Mouse (Mus musculus) ovary, postnatal 10 days (tissue): ENCODE measurements at regions not wholly inside any gene's neighbourhood (a gene's known extent, or its start where the extent isn't known, plus 50 kb on each side); places are given as distances from the start of the nearest gene placed in this dataset.

Experiments
- DNase-seq: peaks from one replicate; pipeline ENCODE4 v3.0.0; 2022; ENCODE audit warnings: low spot score

DNA sequence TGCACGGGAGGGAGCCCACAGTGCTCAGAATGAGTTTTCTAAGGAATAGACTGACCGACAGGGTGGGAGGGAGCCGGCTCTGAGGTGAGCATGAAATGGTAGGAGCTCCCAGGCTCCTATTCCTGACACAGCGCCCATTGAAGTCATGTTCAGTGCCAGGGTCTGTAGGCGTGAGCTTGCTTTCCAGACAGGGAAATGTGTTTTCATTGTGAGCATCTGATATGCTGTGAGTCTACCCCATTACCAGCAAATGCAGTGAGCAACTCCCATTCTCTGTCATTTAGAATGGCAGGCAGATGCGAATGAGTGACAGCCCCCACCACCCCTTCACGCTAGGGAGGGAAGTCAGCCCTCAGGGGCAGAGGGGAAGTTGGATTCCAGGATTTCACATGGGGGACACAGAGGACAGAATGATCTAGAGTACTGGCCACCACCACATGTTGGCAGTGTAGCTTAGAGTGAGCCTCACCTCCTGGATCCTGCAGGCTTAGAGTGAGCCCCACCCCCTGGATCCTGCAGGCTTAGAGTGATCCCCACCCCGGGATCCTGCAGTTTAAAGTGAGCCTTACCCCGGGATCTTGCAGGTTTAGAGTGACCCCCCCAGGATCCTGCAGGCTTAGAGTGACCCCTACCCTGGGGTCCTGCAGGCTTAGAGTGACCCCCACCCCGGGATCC is 283.2 kb upstream of the Eef2kmt start:
- DNase-seq = no peak

DNA sequence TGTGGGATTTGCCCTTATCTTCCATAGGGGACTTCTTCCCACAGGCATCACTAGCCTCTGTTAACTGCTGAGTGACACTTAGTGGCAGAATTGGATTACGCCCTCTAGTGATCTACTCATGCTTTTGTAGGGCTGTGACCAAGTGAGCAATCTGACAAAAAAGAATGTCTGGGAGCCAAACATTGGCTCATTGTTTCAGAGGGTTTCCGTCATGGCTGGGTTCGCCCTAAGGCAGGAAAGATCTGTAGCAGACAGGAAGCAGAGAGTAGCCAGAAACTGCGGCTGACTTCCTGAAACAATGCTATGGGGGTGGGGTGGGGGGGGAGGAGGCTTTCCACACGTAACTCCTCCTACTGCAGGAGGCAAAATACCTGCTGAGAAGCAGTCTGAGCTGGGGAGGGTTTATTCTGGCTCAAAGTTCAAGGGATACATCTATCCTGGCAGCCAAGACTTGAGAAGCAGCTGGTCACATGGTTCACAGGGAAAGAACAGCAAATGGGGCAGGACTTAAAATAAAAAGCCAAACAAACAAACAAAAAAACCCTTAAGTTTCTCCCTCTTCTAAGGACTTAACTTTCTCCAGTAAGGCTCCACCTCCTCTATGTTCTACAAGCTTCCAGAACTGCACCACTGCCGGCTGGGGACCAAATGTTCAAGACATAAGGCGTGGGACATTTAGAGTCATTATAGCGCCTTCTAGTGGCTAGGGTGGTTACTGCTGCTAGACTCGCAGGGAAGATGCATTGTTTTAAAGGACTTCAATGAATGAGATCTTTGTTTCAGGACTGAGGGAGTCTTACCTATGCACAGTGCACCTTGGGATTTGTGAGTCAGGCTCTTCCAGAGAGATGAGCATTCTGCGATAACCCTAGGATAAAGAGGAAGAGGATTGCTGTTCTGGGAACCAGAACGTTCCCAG is 281.8 kb upstream of the Eef2kmt start:
- no peak for DNase-seq

DNA sequence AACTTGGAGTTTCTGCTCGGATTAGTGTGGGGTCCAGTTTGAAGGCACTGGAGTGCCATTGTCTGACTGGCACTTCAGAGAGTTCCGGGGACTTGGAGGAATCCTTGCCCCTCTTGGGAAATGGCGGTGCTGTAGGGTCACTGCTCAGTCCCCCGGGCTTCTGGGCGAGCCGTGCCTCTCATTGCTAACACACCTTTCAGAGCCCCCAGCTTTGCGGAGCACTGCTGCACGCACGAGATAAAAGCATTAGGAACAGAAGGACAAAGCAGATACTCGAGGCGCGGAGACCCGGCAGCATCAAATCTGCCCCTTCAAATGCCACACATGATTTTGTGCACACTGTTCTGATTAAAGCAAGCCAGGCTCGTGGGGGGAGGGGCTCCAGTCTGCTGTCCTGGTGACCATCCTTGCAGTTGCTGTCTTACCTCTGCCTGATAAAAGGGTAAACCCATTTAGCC is 280.8 kb upstream of the Eef2kmt start:
- no peak for DNase-seq

DNA sequence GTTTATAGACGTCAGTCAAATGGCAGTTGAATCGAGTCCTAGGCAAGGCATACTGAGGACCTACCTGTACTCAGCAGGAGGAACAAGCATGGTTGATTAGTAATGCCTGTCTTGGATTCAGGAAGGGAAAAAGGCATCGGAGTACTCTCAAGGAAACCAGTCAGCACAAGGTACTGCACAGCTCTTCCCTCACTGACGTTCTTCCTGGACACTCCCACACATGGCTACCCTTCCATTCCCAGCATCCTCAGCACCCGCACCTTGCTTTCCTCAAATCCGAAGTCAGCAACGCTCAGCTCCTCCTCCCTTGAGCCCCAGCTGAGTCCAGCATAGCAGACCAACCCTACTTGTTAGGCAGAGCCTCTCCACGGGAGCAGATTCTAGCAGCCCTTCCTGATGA is 279.6 kb upstream of the Eef2kmt start:
- no peak for DNase-seq

DNA sequence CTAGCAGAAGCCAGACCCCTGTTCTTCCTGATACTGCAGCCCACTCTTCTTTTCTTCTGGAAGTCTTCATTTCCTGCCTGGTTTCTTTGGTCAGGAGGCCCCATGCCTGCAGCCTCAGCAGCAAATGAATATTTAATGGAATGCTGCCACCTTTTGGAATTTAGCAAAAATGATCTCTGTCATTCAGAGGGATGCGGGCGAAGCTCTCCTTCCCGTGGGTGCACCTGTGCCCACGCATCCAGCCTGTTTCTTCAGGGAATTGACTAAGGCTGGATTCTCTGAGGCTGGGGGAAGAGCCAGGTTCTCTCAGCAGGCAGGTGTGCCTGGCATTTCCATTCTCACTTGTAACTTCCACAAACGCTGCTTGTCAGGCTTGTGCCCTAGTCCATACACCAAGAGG is 279.1 kb upstream of the Eef2kmt start:
- DNase-seq = no peak

DNA sequence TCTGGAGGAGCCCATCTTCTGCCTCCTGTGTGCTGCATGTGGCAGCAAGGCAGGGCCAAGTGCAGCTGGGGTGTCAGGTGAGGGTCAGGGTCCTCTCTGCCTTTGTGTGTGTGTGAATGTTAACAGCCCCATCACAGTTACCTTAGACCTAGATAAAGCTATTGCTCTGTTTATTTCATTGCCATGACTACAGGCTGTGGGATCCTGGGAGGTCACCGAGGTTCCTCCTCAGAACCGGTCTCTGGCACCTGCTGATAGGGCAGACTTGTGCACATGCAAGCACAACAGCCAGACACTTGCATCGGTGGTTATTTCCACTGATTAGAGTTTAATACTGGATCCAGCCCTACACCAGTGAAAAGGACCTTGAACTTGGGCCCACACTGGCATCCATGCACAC is 278.6 kb upstream of the Eef2kmt start:
- DNase-seq = no peak

DNA sequence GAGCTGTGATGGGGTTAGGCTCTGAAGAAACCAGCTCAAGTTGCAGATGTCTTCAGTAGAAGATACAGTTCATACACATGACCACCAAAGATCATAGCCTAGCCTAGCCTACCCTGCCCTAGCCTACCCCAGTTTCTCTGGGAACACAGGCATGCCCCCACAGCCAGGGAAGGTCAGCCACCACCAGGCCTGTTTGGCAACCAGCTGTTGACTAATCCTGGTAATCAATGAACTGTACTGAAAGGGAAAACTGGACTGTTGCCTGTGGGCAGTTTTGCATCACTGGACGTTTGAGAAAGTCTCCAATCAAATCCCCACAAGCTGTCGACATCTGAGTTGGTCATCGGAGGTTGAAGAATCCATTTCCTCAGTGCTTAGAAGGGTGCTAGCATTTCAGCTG is 276.5 kb upstream of the Eef2kmt start:
- DNase-seq = no peak

DNA sequence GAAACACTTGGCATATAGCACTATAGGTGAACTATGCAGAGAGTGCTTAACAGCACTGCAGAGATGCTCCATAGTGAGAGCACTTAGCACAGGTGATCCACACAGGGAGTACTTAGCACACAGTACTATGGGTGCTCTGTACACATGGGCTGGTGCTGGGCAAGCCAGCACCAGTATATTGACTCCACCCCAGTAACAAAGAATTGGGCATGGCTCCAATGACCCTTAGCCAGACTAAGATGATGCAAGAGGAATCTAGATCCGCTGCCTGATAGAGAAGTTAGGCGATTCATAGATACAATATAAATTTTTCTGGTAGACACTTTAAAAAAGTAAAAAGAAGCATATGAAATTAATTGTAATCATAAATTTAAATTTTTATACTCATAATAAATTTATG is 274.0 kb upstream of the Eef2kmt start:
- no peak for DNase-seq

DNA sequence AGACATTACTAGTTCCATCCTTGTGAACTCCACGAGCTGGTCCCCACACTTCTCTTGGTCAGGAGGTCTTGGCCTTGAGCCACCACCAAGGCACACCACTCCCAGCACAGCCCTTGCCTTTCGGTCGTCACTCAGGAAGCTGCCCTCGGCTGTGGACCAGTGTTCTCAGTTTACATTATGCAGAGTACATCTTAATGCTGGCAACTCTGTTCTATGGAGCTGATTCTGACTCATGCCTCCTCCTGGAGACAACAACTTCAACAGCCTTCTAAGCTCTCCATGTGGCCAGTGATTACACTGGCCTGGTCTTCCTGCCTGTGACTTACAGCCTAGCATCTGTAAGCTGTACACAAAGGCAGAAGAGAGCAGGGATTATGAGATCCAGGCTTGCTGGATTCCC is 272.2 kb upstream of the Eef2kmt start:
- no peak for DNase-seq

DNA sequence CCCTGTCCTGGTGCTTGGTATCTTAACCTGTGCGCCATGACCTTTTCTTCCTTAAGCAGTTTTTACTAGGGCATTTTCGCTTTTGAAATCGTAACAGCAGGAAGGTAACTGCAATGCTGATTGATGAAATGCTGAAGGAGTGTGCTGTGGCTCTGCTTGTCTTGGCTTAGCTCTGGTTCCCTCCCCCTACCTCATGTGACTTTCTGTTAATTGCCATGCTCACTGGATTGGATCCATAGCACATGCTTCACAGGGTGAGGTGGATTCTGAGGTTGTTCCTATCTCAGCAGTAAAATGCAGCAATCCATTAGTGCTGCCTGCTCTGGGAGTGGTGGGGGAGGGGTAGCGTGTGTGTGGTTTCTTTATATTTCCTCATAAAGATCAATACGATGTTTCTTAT is 268.6 kb upstream of the Eef2kmt start:
- DNase-seq = no peak

DNA sequence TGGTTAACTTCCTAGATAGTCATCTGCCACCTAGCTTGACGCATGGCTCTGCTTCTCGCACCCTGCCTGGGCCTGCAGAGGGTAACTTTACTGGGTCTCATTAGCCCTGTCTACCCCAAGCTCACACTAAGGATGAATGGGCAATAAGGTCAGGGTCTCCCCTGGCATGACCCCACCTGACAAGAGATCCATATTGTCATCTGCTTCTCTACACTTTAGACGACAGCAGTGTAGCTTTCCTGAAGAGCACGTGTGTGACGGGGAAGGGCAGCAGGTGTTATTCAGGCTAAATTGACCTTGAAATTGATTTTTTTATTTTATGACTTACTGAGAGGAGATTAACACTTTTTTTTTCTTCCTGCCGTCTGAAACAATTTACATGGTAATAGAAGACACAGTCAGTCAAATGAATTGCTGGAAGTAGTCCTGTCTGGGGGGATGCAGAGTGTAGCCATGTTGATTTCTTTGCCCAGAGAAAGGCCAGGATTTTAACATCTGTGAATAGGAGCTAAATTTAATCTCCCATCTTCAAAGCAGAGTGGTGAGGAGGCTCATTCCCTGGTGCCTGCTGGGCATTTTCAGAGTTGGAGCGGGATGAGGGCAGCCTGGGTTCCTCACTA is 267.7 kb upstream of the Eef2kmt start:
- no peak for DNase-seq

DNA sequence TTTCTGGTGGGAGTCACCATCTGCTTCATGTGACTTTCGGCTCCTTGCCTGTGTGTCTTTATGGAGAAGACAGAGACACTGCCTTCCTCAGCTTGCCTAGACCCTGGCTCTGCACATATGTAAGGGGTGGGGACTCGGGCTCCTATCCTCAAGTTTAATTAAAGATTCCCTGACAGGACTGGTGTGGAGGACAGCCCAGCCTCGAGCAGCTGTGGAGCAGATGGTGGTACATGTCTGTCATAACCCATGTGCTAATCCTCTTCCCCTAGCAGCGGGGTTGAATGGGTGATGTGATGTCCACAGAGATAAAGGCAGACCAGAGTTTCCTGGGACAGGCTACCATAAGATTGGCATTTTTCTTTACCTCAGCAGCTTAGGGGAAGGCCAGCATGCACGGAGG is 262.0 kb upstream of the Eef2kmt start:
- DNase-seq = no peak

DNA sequence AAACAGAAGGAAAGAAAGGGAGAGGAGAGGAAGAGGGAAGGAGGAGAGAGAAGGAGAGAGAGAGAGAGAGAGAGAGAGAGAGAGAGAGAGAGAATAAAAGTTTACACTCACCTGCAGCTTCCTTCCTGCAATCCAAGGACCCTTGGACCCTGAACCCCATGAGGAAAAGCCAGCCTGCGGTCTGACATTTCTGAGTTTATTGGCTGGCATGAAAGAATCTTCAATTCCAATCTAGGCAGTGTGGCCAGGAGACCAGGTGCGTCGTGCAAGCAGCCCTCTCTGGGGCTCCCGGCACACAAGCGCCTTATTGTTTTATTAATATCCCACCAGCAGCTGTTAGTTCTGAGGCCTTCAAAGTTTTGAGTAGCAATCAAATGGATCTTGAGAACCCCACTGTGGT is 260.1 kb upstream of the Eef2kmt start:
- DNase-seq = no peak

DNA sequence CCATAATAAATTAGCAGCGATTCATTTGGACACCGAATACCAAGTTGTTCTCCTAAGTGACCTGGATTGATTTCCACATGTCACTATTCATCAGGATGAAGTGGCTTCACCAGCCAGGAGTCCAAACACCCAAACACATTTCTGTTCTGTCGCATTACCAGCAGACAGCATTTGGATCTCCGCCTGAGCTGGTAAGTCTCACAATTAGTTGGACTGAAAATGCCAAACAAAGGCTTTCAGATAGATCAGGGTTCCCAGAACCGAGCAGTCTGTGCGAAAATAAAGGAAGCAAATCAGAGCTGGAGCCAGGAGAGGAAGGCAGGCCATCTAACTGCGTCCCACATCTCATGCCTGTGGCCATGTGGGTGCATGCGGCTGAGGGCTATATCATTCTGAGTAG is 251.5 kb upstream of the Eef2kmt start:
- no peak for DNase-seq

DNA sequence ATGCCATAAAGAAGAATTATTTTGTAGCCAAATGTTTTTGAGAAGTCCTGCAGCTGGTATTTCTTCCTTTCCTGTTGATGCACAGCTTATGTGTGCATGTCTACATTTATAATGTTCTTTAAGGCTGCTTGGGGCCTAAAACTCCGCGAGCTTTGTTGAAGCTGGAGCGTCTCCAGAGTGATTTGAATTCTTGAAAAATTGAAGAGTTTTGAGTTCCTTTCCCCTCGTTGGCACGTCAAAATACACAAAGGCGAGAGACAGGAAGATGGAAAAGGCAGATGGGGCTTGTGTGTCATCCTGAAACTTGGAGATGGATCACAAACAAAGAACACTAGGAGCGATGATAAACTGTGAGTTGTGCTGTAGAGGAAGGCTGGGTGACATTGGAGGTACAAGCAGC is 246.2 kb upstream of the Eef2kmt start:
- no peak for DNase-seq

DNA sequence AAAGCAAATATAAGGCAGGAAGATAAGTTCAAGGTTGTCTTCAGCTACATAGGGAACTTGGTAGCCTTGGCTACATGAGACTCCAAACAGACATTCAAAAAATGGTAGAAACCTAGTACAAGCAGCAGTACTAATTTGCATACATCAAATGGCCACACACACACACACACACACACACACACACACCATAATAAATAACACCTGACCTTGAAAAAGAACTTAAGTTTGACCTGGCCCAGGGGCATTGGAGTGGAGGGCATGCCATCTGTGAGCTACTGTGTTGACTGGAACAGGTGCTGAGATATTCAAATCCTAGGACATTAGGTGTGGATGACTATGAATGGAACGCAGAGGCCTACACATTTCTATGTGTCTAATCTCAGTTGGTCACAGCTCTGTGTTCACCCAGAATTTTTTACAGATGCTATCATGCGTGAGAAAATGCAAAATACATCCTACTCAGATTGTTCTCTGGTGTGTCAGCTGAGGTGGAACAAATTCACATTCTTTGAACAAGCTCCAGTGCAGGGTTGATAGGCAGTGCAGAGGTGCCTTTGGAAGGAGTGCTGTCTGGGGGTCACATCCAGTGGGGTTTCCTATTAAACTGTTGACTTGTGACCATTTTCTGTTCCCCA is 240.4 kb upstream of the Eef2kmt start:
- DNase-seq = no peak

DNA sequence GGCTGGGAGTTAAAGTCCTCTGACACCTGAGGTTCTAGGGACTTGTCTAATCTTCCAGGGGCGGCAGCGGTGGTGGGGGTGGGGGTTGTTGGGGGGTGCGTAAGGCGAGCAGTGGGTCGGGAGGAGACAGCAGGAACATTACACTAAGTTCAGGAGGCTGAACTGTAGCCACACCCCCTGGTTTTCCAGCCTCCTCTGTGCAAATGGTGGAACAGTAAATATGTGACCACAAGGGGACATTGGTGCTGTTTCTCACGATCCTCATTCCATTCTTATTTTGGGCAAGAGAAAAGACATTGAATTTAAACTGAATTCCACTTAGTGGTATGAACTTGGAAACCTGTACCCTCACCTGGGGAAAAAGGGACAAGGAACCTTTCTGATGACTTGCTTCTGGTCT is 237.6 kb upstream of the Eef2kmt start:
- no peak for DNase-seq

DNA sequence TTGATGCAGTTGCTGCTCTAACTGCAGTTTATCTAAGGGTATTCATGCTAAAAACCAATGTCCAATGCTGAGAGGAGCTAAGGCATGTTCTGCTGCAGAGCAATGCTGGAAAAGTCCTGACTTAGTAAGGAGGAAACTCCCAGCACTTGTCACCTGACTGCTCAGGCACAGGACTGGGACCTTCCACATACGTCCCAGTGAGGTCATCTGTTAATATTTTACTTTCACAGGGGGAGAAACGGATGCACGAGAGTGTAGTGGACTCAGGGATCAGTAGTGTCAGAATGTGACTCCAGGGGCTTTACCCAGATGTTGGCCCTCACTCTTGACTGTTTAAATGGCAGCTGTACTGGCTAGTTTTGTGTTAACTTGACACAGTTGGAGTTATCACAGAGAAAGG is 231.5 kb upstream of the Eef2kmt start:
- no peak for DNase-seq

DNA sequence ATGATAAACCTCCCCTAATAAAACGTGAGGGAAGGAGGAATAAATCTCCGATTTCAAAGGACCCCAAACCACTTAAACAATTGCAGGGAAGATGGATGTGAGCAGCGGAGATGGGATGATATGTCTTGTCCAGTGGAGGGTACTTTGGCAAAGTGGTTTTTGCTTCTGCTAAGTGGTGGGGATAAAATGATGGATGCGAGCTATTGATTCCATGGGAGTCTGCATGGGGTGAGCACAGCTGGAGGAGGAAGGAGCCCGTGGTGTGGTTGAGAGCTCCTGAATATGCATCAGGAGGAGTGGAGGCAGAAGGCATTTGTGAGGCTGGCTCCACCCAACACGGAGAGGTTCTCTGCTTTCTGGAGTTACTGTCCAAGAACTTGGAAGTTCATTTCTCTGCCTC is 227.6 kb upstream of the Eef2kmt start:
- no peak for DNase-seq

DNA sequence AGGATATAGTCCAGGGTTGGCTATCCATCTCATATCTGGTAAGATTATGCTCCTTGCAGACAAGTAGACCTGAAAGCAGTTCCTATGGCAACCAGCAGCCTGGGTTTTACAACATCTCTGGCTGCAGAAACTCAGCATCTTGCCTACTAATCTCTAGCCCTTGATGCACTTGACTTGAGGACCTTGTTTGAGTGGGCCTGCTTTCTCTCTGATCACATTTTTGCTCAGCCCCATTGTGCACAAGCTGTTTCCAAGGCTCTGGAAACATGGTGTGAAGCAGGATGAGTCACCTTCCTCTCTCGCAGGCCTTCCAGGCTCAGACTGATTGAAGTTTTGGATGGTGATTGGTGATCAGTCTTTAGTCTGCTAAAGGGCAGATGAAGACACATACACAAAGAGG is 224.4 kb upstream of the Eef2kmt start:
- DNase-seq = no peak

DNA sequence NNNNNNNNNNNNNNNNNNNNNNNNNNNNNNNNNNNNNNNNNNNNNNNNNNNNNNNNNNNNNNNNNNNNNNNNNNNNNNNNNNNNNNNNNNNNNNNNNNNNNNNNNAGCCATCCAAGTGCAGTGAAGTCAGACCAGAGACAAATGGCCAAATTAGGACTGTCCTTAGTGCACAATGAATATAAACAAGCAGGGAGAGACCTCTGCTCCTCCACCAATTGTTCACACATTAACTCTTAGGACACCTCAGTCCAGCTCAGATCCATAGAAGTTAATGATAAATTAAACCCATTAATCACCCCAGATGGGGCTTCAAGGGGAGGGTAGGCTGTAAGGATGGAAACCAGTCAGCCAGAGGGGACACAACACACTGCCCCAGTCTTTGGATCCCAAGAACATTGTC is 223.2 kb upstream of the Eef2kmt start:
- DNase-seq = no peak

DNA sequence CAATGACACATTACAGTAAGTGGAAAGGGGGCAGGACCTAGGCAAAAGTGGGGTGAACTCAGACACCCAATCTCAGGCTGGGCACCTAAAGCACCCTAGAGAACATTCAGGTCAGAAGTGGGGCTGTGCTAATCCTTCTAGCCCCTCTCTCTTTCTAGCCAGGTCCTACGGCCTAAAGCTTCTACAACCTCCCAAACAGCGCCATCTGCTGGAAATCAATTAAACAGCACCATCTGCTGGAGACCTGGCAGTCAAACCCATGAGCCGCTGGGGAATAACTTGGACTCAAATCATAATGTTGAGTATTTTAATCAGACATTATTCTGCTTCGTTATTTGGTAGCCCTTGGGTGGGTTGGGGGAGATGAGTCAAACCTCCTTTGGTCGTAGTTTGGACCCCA is 215.5 kb upstream of the Eef2kmt start:
- no peak for DNase-seq

DNA sequence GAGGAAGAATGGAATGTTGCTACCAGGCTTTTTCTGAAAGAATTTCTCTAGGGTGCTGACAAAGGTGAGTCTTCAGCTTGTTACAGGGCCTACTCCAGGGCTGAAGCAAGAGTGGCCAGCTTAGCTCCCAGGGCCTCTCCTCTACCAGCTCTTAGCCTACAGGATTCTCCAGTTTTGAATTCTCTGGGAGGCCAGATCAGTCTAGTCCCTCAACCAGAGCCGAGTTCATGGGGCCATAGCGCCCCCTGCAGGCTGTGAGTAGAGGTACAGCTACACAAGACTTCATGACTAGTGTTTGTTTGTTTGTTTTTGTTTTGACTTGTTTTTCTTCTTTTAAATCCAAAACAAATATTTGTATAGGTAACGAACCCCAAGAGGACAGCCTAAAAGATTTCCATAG is 211.8 kb upstream of the Eef2kmt start:
- DNase-seq = no peak
